Mouse (Mus musculus): ENCODE results near the gene Cntrob. TPM values are rescaled to one million over a fixed set of nuclear protein-coding genes. Genes with fewer than 3 reads are reported as not detected.

Cntrob gene
- polyA plus RNA-seq, 1 experiment, result 59.8 TPM

GRCm38 (mm10) chr11:69272122-69272740 is 51.3 kb downstream of the Cntrob start:
- H3K4me3 ChIP-seq (replicated peaks; ENCODE audit: control insufficient read depth, low read depth, low read length), result no peak overlapping the region
- TF ChIP-seq POLR2A (IDR thresholded peaks at IDR 0.05; ENCODE audit: borderline replicate concordance, control insufficient read depth, low read depth, low read length) (no peak; the same call in 1 of the 2 replicates), CTCF (IDR thresholded peaks at IDR 0.05; ENCODE audit: control insufficient read depth, insufficient read depth, low read length) (peak; percentile 16; the same call in 1 of the 2 replicates)
- 33% methylated on average over 16 of the region's 16 CpGs for WGBS
- H3K4me1 ChIP-seq (ENCODE audit: control insufficient read depth, insufficient read depth, low read length), result peaks cover 1% of the 10 kb centered on the region
- H3K27ac ChIP-seq (ENCODE audit: control insufficient read depth, insufficient read depth, low read depth, low read length, poor library complexity), result no peak overlapping the region

GRCm38 (mm10) chr11:69269575-69269974 is 54.0 kb downstream of the Cntrob start:
- TF ChIP-seq POLR2A (IDR thresholded peaks at IDR 0.05; ENCODE audit: borderline replicate concordance, control insufficient read depth, low read depth, low read length), result no peak
- peak; percentile 39 for TF ChIP-seq CTCF (IDR thresholded peaks at IDR 0.05; ENCODE audit: control insufficient read depth, insufficient read depth, low read length)
- Histone ChIP-seq H3K4me1 (ENCODE audit: control insufficient read depth, insufficient read depth, low read length) (peaks cover 1% of the 10 kb centered on the region), H3K4me3 (replicated peaks; ENCODE audit: control insufficient read depth, low read depth, low read length) (no peak overlapping the region), H3K27ac (ENCODE audit: control insufficient read depth, insufficient read depth, low read depth, low read length, poor library complexity) (no peak overlapping the region)
- 14% methylated on average over 13 of the region's 13 CpGs for WGBS

- TF ChIP-seq CTCF (IDR thresholded peaks at IDR 0.05; ENCODE audit: control insufficient read depth, insufficient read depth, low read length), result no peak
- no peak for TF ChIP-seq POLR2A (IDR thresholded peaks at IDR 0.05; ENCODE audit: borderline replicate concordance, control insufficient read depth, low read depth, low read length)
Measured at GRCm38 (mm10) chr11:69268100-69268499, 55.5 kb downstream of the Cntrob start.

GRCm38 (mm10) chr11:69267341-69267740 is 56.2 kb downstream of the Cntrob start:
- peaks cover 1% of the 10 kb centered on the region for H3K4me1 ChIP-seq (ENCODE audit: control insufficient read depth, insufficient read depth, low read length)
- peak; percentile 29; the same call in 1 of the 2 replicates for TF ChIP-seq CTCF (IDR thresholded peaks at IDR 0.05; ENCODE audit: control insufficient read depth, insufficient read depth, low read length)
- TF ChIP-seq POLR2A (IDR thresholded peaks at IDR 0.05; ENCODE audit: borderline replicate concordance, control insufficient read depth, low read depth, low read length), result no peak
- WGBS, result 30% methylated on average over 7 of the region's 7 CpGs
- no peak overlapping the region for H3K27ac ChIP-seq (ENCODE audit: control insufficient read depth, insufficient read depth, low read depth, low read length, poor library complexity)
- H3K4me3 ChIP-seq (replicated peaks; ENCODE audit: control insufficient read depth, low read depth, low read length), result no peak overlapping the region

More at GRCm38 (mm10) chr11:69268100-69268499, 55.5 kb downstream of the Cntrob start:
- peaks cover 1% of the 10 kb centered on the region for H3K4me1 ChIP-seq (ENCODE audit: control insufficient read depth, insufficient read depth, low read length)
- no peak overlapping the region for H3K27ac ChIP-seq (ENCODE audit: control insufficient read depth, insufficient read depth, low read depth, low read length, poor library complexity)
- H3K4me3 ChIP-seq (replicated peaks; ENCODE audit: control insufficient read depth, low read depth, low read length), result no peak overlapping the region
- WGBS, result 71% methylated on average over 13 of the region's 13 CpGs

GRCm38 (mm10) chr11:69266253-69266652 is 57.3 kb downstream of the Cntrob start:
- Histone ChIP-seq H3K4me1 (ENCODE audit: control insufficient read depth, insufficient read depth, low read length) (no peaks in the 10 kb centered on the region; the same call in 1 of the 2 replicates), H3K27ac (ENCODE audit: control insufficient read depth, insufficient read depth, low read depth, low read length, poor library complexity) (no peak overlapping the region), H3K4me3 (replicated peaks; ENCODE audit: control insufficient read depth, low read depth, low read length) (no peak overlapping the region)
- WGBS, result 8% methylated on average over 10 of the region's 10 CpGs
- TF ChIP-seq CTCF (IDR thresholded peaks at IDR 0.05; ENCODE audit: control insufficient read depth, insufficient read depth, low read length) (no peak), POLR2A (IDR thresholded peaks at IDR 0.05; ENCODE audit: borderline replicate concordance, control insufficient read depth, low read depth, low read length) (no peak)

GRCm38 (mm10) chr11:69265410-69265809 is 58.2 kb downstream of the Cntrob start:
- no peak overlapping the region for H3K4me3 ChIP-seq (replicated peaks; ENCODE audit: control insufficient read depth, low read depth, low read length)
- TF ChIP-seq POLR2A (IDR thresholded peaks at IDR 0.05; ENCODE audit: borderline replicate concordance, control insufficient read depth, low read depth, low read length) (no peak), CTCF (IDR thresholded peaks at IDR 0.05; ENCODE audit: control insufficient read depth, insufficient read depth, low read length) (no peak)
- H3K4me1 ChIP-seq (ENCODE audit: control insufficient read depth, insufficient read depth, low read length), result no peaks in the 10 kb centered on the region; the same call in 1 of the 2 replicates
- 74% methylated on average over 9 of the region's 9 CpGs for WGBS
- H3K27ac ChIP-seq (ENCODE audit: control insufficient read depth, insufficient read depth, low read depth, low read length, poor library complexity), result no peak overlapping the region

GRCm38 (mm10) chr11:69264276-69264675 is 59.3 kb downstream of the Cntrob start:
- Histone ChIP-seq H3K4me1 (ENCODE audit: control insufficient read depth, insufficient read depth, low read length) (no peaks in the 10 kb centered on the region; the same call in 1 of the 2 replicates), H3K4me3 (replicated peaks; ENCODE audit: control insufficient read depth, low read depth, low read length) (no peak overlapping the region), H3K27ac (ENCODE audit: control insufficient read depth, insufficient read depth, low read depth, low read length, poor library complexity) (no peak overlapping the region)
- TF ChIP-seq CTCF (IDR thresholded peaks at IDR 0.05; ENCODE audit: control insufficient read depth, insufficient read depth, low read length) (no peak), POLR2A (IDR thresholded peaks at IDR 0.05; ENCODE audit: borderline replicate concordance, control insufficient read depth, low read depth, low read length) (no peak)
- WGBS, result 66% methylated on average over 2 of the region's 2 CpGs

GRCm38 (mm10) chr11:69260111-69260510 is 63.5 kb downstream of the Cntrob start:
- no peak for TF ChIP-seq CTCF (IDR thresholded peaks at IDR 0.05; ENCODE audit: control insufficient read depth, insufficient read depth, low read length)
- TF ChIP-seq POLR2A (IDR thresholded peaks at IDR 0.05; ENCODE audit: borderline replicate concordance, control insufficient read depth, low read depth, low read length), result no peak
- Histone ChIP-seq H3K4me1 (ENCODE audit: control insufficient read depth, insufficient read depth, low read length) (no peaks in the 10 kb centered on the region), H3K27ac (ENCODE audit: control insufficient read depth, insufficient read depth, low read depth, low read length, poor library complexity) (no peak overlapping the region), H3K4me3 (replicated peaks; ENCODE audit: control insufficient read depth, low read depth, low read length) (no peak overlapping the region)
- 91% methylated on average over 1 of the region's 1 CpGs for WGBS
